ENCODE assay signal across 9 mouse cellular contexts in genomic region chr7:19210010-19210409, GRCm38 (mm10). TPM values are rescaled to one million over a fixed set of nuclear protein-coding genes. Genes with fewer than 3 reads are reported as not detected.
DNase-seq lines count a peak whose midpoint lies in the region; TF ChIP-seq lines count a peak whose summit lies in the region.
"Had no signal": no experiment of that assay in that cellular context is flagged by ENCODE, and none has a peak within 500 bp of the region (broad histone marks: within the 10 kb centered on the region; RNA-seq: fewer than 3 reads in every experiment).

No protein-coding gene starts in this region.

- no peak overlapping the region for H3K4me3 ChIP-seq in layer of hippocampus, adult 2 months
- H3K4me3 ChIP-seq in E14TG2a.4 (replicated peaks; ENCODE audit: low read length), result no peak overlapping the region

- peak; percentile 58 for TF ChIP-seq CTCF in layer of hippocampus, adult 2 months (conservative IDR thresholded peaks at IDR 0.05)
- TF ChIP-seq CTCF in E14TG2a.4 (conservative IDR thresholded peaks at IDR 0.05; ENCODE audit: low read length), result peak; percentile 69

- peaks cover 10% of the 10 kb centered on the region for H3K9me3 ChIP-seq in E14TG2a.4 (ENCODE audit: low read length)

- no peak overlapping the region for H3K27ac ChIP-seq in layer of hippocampus, adult 2 months

- H3K4me1 ChIP-seq in E14TG2a.4 (replicated peaks; ENCODE audit: low read depth, low read length), result peaks cover 67% of the 10 kb centered on the region

- H3K36me3 ChIP-seq in E14TG2a.4 (ENCODE audit: insufficient read depth, low read length), result peaks cover 11% of the 10 kb centered on the region

- DNase-seq in layer of hippocampus, adult 2 months (ENCODE audit: low spot score in 2 of 2), result no peak
- no peak for DNase-seq in layer of hippocampus, adult 8-10 months (ENCODE audit: low spot score in 2 of 2)
- peak; percentile 30 to 32 for DNase-seq in B cell, adult 2 months
- DNase-seq in induced T-regulatory cell, adult 2 months (ENCODE audit: low read depth), result peak; percentile 57
- DNase-seq in right cerebral cortex, adult 18-20 months, result no peak
- no peak for DNase-seq in kidney, adult 8-10 months
- DNase-seq: left cerebral cortex, postnatal 4 days; lung, postnatal 14 days had no signal

- peaks cover 7% of the 10 kb centered on the region; the same call in 1 of the 2 replicates for H3K27me3 ChIP-seq in E14TG2a.4 (ENCODE audit: insufficient read depth, low read length)

RNA-seq across cellular contexts. Expression of gene Gpr4, which starts 2.3 kb away (rescaled TPM):
- total RNA-seq in layer of hippocampus, adult 2 months (2021), result 1 to 10 TPM; 1.6 to 2.5 TPM
- 1 to 10 TPM; 1.3 to 2.7 (median 1.8) TPM for total RNA-seq in layer of hippocampus, adult 8-10 months (2022)

RNA-seq across cellular contexts. Expression of gene Opa3, which starts 18.1 kb away (rescaled TPM):
- total RNA-seq in layer of hippocampus, adult 2 months (2021), result 10 to 100 TPM; 37.4 to 38.7 TPM
- total RNA-seq in layer of hippocampus, adult 8-10 months (2022), result 10 to 100 TPM; 33.8 to 45.7 (median 40.7) TPM

RNA-seq across cellular contexts. Expression of gene Eml2, which starts 33.8 kb away (rescaled TPM):
- total RNA-seq in layer of hippocampus, adult 2 months (2021), result 100 to 1,000 TPM; 159 to 162 TPM
- total RNA-seq in layer of hippocampus, adult 8-10 months (2022), result 100 to 1,000 TPM; 156 to 198 (median 171) TPM

RNA-seq across cellular contexts. Expression of gene Gipr, which starts 44.1 kb away (rescaled TPM):
- 1 to 10 TPM in 1 of 2 experiments, under 1 TPM in 1; 0.87 to 1.2 TPM for total RNA-seq in layer of hippocampus, adult 2 months (2021)
- 1 to 10 TPM; 1.0 to 1.5 (median 1.2) TPM for total RNA-seq in layer of hippocampus, adult 8-10 months (2022)

Comparison
In these comparisons a context has a peak if more than half of its experiments do, and no peak if none do; other contexts are left out.
1. DNase-seq: peak in B cell, adult 2 months (2 of 2) and induced T-regulatory cell, adult 2 months (single experiment); none in layer of hippocampus, adult 2 months (0 of 2), layer of hippocampus, adult 8-10 months (0 of 2), right cerebral cortex, adult 18-20 months (single experiment) and kidney, adult 8-10 months (0 of 2).